Mouse (Mus musculus): ENCODE results near the gene Celsr1. TPM values are rescaled to one million over a fixed set of nuclear protein-coding genes. Genes with fewer than 3 reads are reported as not detected.

The Celsr1 gene
- 28.4 TPM for total RNA-seq (2023)

DNA sequence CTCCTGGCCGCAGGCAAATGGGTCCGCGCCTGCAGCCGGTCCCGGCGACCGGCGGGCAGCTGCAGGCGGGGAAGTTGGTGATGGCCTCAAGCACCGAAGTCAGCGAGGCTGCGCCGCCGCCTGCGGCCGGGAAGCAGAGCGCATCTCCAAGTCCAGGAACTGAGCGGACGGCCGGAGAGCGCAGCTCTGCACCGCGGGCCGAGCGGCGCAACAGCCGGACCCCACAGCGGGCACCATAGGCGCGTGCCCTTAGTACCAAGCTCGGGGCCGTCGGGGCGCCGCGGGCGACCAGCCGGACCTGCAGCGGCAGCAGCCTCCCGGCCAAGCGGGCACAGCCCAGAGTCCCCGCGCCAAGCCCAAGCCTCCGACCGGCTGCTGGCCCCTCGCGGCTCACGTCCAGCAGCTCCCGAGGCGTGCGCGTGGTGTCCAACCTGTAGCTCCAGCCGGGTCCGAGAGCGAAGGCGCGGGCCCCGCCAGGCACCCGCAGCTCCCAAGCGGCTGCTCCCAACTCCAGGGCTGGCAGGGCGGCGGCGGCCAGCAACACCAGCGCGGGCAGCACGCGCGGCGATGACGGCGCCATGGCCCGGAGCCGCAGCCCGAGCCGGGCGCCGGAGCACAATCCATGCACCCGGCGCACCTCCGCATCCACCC lies at the start of gene Celsr1:
Gene Celsr1, minus strand, starts transcription at position 587 of the 651 bp plus-strand sequence.

GRCm38 (mm10) chr15:86057413-86057812 lies 23.8 kb upstream of the Celsr1 start, which contains the start of gene Gramd4:
Gene Gramd4 (plus strand): TSS chr15:86057695.

DNA sequence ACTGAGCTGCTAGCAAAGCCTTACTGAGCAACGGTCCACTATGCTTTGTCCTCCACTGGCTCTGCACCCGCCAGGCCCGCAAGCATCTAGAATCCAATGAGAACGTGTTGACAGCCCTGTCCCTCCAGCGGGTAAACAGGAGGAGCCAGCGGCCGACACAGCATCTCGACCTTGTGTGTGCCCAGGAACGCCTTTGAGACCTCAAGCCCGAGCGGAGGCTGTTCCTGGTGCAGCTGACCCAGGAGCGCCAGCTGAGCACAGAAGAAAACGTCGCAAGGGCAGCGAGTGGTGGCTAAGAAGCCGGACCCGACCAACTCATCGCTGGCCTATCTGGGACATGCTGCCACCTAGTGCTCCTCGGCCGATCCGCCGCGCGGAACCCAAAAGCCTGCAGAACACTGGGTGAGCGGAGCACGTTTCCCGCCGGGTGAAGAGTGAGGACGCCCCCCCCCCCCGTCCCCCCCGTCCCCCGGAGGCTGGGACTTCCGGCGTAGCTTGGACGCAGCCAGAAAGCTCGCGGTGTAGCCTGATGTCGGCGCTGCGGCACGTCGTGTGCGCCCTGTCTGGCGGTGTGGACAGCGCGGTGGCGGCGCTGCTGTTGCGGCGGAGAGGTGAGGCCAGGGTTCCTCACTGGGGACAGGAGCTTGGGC lies 154.6 kb downstream of the Celsr1 start, which contains the start of gene Trmu:
Gene Trmu, plus strand, starts transcription at position 465 of the 650 bp plus-strand sequence.

DNA sequence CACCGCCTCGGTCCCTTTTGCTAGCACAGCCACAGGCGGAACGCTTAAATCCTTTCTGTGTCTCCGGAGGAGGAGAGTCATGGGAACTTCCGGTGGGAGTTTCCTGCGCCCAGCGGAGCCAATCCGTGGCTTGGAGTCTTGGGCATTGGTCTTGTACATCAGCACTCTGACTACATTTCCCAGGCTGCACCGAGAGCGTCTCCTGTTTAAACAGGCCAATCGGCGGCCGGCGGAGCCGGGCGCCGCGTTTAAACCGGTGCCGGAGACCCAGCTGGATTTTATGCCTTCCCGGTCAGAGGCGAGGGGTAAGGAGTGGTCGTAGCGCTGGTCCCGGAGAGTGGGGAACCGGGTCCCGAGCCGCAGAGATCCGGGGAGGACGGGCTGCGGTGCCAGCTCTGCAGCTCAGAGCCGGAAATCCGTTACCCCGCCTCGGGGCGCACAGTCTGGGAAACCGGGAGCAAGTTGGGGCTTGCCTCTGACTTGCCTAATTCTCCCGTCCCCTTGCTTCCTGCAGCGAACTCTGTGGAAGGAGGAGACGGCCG lies 174.0 kb downstream of the Celsr1 start, which contains the start of gene Gtse1:
Gene Gtse1, plus strand, starts transcription at position 256 of the 542 bp plus-strand sequence.

Other genes with a start within 250 kb of the Celsr1 start
- gene Cdpf1, start 222.1 kb downstream of the Celsr1 start, total RNA-seq (2023), result 25.5 TPM
- gene Pkdrej, start 212.0 kb downstream of the Celsr1 start, total RNA-seq (2023), result not detected
- 17.5 TPM for gene Ttc38, start 201.5 kb downstream of the Celsr1 start, total RNA-seq (2023)
- gene Gtse1, start 174.0 kb downstream of the Celsr1 start, total RNA-seq (2023), result 3.3 TPM
- 26.1 TPM for gene Trmu, start 154.5 kb downstream of the Celsr1 start, total RNA-seq (2023)
- gene Gramd4, start 23.9 kb upstream of the Celsr1 start, total RNA-seq (2023), result 117 TPM
- gene Cerk, start 152.4 kb upstream of the Celsr1 start, total RNA-seq (2023), result 23.3 TPM
- 31.8 TPM for gene Tbc1d22a, start 180.7 kb upstream of the Celsr1 start, total RNA-seq (2023)

All from CD4-positive naive resting alpha-beta T cell, adult 76 days (primary cell).